Comparison of ENCODE assay signal across 8 mouse cellular contexts in the genomic region with DNA sequence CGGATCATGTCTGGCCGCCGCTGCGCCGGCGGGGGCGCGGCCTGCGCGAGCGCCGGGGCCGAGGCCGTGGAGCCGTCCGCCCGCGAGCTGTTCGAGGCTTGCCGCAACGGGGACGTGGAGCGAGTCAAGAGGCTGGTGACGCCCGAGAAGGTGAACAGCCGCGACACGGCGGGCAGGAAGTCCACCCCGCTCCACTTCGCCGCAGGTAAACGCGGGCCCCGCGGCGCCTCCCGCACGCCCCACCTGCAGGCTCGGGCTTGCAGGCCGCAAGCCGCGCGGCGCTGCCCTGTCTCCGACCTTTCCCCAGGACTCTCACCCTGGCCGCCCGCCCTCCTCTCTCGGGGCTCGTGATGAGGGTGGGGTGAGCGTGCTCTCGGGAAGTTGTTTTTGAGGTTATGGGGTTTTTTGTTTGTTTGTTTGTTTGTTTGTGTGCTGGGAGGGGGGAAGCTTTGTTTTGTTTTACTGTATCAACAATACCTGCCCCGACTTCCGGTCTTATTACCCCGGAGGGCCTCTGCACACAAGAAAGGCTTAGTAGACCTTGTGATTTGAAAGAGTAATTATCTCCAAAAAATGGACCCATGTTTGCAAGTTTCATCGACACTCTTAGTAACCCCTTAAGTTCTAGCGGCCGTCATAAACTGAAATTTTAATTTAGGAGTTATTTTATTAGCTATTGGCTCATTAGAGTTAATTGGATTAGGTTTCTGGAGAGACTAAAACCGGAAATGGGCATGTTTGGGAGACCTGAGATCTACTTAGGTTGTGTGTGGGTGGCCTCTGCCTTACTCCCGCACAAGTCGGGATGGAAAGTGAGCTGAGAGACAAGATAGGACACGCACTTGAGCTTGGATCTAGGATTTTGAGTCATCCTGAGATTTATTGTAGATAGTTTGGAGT. TPM values are rescaled to one million over a fixed set of nuclear protein-coding genes. Genes with fewer than 3 reads are reported as not detected.
A peak's percentile ranks its signal among the peaks of the same experiment; 100 is the strongest.
DNase-seq lines count a peak whose midpoint lies in the region; ATAC-seq lines count a peak whose summit lies in the region.

No protein-coding gene starts in this region.

- peak; percentile 50 for ATAC-seq in embryonic facial prominence, embryonic 13.5 days (ENCODE audit: insufficient number of reproducible peaks, insufficient read depth, low FRiP score, low TSS enrichment, low read depth)

- H3K36me3 ChIP-seq in embryonic facial prominence, embryonic 13.5 days, result peaks cover 11% of the 10 kb centered on the region

- H3K9ac ChIP-seq in embryonic facial prominence, embryonic 13.5 days, result peak overlapping the region; percentile 99

- H3K4me2 ChIP-seq in embryonic facial prominence, embryonic 13.5 days, result peak overlapping the region; percentile 69

- H3K9me3 ChIP-seq in embryonic facial prominence, embryonic 13.5 days, result no peaks in the 10 kb centered on the region

- H3K27me3 ChIP-seq in embryonic facial prominence, embryonic 13.5 days, result no peaks in the 10 kb centered on the region

- H3K4me1 ChIP-seq in embryonic facial prominence, embryonic 13.5 days, result peaks cover 15% of the 10 kb centered on the region

- peak; percentile 81 for DNase-seq in CD4-positive helper T cell, adult 2 months (ENCODE audit: low read depth, low spot score)
- peak; percentile 60 for DNase-seq in Muller cell, postnatal 12 days (ENCODE audit: inconsistent ontology term)
- DNase-seq in heart, postnatal 10 days, result peak; percentile 24 to 58
- DNase-seq in kidney, postnatal 36 days, result peak; percentile 34 to 71
- DNase-seq in mesoderm, embryonic 11.5 days (ENCODE audit: low read depth, low spot score), result peak; percentile 43
- peak; percentile 43 to 82 for DNase-seq in spleen, postnatal 4 days (ENCODE audit: low spot score in 2 of 2)
- no peak for DNase-seq in cerebellum, postnatal 4 days (ENCODE audit: low spot score in 2 of 2)

- peak overlapping the region; percentile 99 for H3K27ac ChIP-seq in embryonic facial prominence, embryonic 13.5 days

- peak overlapping the region; percentile 98 for H3K4me3 ChIP-seq in embryonic facial prominence, embryonic 13.5 days

- intact Hi-C loops in heart, postnatal 10 days (cut with DNase I), result no loop called here

- under 1% methylated on average over 59 of the region's 62 CpGs for WGBS in embryonic facial prominence, embryonic 13.5 days

RNA-seq across cellular contexts. Expression of a gene that starts 0.8 kb away (rescaled TPM):
- 46.3 and 52.7 TPM in 2 replicates for polyA plus RNA-seq in embryonic facial prominence, embryonic 13.5 days (2015; fragmentation: Nextera tagmentation; extraction: Ambion mirVana)
- total RNA-seq in heart, postnatal 10 days (2021), result 100 to 1,000 TPM in 1 of 2 experiments, 10 to 100 TPM in 1; 97.2 to 108 TPM

Comparison
In these comparisons a context has a peak if more than half of its experiments do, and no peak if none do; other contexts are left out.
1. DNase-seq: peak in CD4-positive helper T cell, adult 2 months (single experiment), Muller cell, postnatal 12 days (single experiment), heart, postnatal 10 days (2 of 2), kidney, postnatal 36 days (2 of 2), mesoderm, embryonic 11.5 days (single experiment) and spleen, postnatal 4 days (2 of 2); none in cerebellum, postnatal 4 days (0 of 2).